Mouse (Mus musculus): Measurements from ENCODE around the gene E030030I06Rik. TPM values are rescaled to one million over a fixed set of nuclear protein-coding genes. Genes with fewer than 3 reads are reported as not detected.
"Not testable (repeated sequence)": the region's sequence is repeated elsewhere in the genome, so short reads cannot be mapped to it uniquely, and the experiment has no call there.

The E030030I06Rik gene
- polyA plus RNA-seq, 1 experiment from 2014 or later = 14.8 TPM

DNA sequence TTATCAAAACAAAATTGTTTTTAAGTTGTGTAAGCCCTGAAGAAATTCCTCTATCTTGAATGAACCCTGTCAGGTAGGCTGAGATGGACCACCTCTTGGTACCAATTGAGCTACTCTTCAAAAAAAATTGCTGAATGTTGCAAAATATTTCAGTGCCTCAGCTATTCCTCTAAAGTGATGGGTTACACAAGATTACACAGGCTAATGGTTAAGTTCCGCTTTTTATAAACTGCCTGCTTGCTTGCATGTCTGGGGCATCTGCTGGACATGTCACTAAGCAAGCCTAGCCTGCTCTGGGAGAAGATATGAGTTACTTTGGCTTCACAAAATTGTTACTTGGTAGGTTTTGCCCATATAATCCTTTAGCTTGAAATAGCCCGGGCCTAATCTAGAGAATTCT is 78.9 kb downstream of the E030030I06Rik start:
- Histone ChIP-seq H3K9me3 (replicated peaks) (peaks cover 3% of the 10 kb centered on the region; the same call in 1 of the 2 replicates), H3K27ac (ENCODE audit: poor library complexity, severe bottlenecking) (no peak overlapping the region), H3K27me3 (replicated peaks) (no peaks in the 10 kb centered on the region), H3K4me2 (no peak overlapping the region), H3K36me3 (no peaks in the 10 kb centered on the region), H3K9ac (no peak overlapping the region), H3K4me3 (no peak overlapping the region), H3K4me1 (replicated peaks) (no peaks in the 10 kb centered on the region)
- ATAC-seq (ENCODE audit: insufficient number of reproducible peaks, low FRiP score) = no peak
- WGBS = 78% methylated on average over 2 of the region's 2 CpGs

DNA sequence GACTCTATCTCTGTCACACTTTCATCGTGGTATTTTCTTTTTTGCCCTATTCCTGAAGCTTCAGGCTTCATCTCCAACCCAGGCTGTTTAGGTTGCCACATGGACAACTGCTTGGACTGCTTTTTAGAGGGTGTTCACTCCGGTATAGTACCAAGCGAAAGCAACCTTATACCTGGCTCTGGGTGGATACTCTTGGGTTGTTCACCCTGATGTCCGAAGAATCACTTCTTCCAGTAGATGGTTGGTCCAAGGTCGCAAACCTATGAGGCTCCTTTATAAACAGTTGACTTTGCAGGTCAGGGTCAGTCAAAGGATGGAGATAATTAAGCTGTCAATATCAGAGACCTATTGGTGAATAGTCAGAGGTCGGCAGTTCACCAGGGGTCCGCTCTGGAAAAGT is 81.1 kb downstream of the E030030I06Rik start, which contains the start of gene 4930444G20Rik:
TSS of gene 4930444G20Rik (minus strand) at position 101 of the 400 bp plus-strand sequence.
- not testable (repeated sequence) for H3K27ac ChIP-seq (ENCODE audit: poor library complexity, severe bottlenecking); H3K4me3 ChIP-seq; H3K4me1 ChIP-seq (replicated peaks); H3K27me3 ChIP-seq (replicated peaks); ATAC-seq (ENCODE audit: insufficient number of reproducible peaks, low FRiP score); H3K4me2 ChIP-seq; H3K9me3 ChIP-seq (replicated peaks); H3K9ac ChIP-seq; H3K36me3 ChIP-seq
- 83% methylated on average over 7 of the region's 7 CpGs for WGBS

Other genes starting within 250 kb of the E030030I06Rik start
- gene 4930444G20Rik, start 81.2 kb downstream of the E030030I06Rik start, polyA plus RNA-seq (2016; fragmentation: Nextera tagmentation; extraction: Ambion mirVana) = not detected in 2 replicates
- gene Raet1e, start 9.3 kb upstream of the E030030I06Rik start, polyA plus RNA-seq (2016; fragmentation: Nextera tagmentation; extraction: Ambion mirVana) = 4.3 and 5.8 TPM in 2 replicates
- 0.35 and 0.55 TPM in 2 replicates for gene H60b, start 9.3 kb upstream of the E030030I06Rik start, polyA plus RNA-seq (2016; fragmentation: Nextera tagmentation; extraction: Ambion mirVana)
- gene Raet1d, start 211.3 kb upstream of the E030030I06Rik start, polyA plus RNA-seq (2016; fragmentation: Nextera tagmentation; extraction: Ambion mirVana) = 10.6 and 11.5 TPM in 2 replicates

All from heart, embryonic 12.5 days (tissue).